Mouse (Mus musculus): Measurements from ENCODE around the gene Mpp2. TPM values are rescaled to one million over a fixed set of nuclear protein-coding genes. Genes with fewer than 3 reads are reported as not detected.
A peak's percentile ranks its signal among the peaks of the same experiment; 100 is the strongest.

Gene Mpp2
- total and polyA plus RNA-seq, 2 experiments from 2014 or later = 33.9 to 68.4 TPM

DNA sequence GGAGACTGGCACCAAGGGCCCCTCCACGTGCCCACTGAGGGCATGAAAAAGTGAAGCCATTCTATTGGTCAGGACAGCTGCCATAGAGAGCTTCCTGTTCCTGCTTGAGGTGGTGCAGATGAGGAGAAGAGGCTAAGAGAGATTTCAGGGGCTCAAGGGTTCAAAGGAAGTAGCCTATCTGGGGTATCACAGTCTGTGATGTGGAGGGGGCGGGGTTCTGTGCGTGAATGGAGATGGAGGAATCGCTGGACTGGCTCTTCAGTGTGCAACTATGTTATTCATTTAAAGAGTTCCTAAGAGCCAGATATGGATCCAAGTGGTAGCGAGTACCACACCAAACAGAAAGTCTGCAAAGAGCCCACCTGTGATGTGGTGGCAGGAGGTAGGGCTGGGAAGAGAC is 8.1 kb upstream of the Mpp2 start:
- no peaks in the 10 kb centered on the region; the same call in 1 of the 2 replicates for H3K4me1 ChIP-seq (ENCODE audit: insufficient read depth, low read length)
- no peak for TF ChIP-seq CTCF (IDR thresholded peaks at IDR 0.05)
- H3K9ac ChIP-seq (replicated peaks; ENCODE audit: low read length, poor library complexity, severe bottlenecking) = no peak overlapping the region
- no peaks in the 10 kb centered on the region for H3K27me3 ChIP-seq (ENCODE audit: insufficient read depth, low read length)
- DNase-seq (ENCODE audit: low spot score) = no peak
- H3K9me3 ChIP-seq (ENCODE audit: low read length) = no peaks in the 10 kb centered on the region
- H3K4me2 ChIP-seq (ENCODE audit: low read depth, low read length, poor library complexity, severe bottlenecking) = peak overlapping the region; percentile 40
- H3K36me3 ChIP-seq (ENCODE audit: insufficient read depth, low read length) = no peaks in the 10 kb centered on the region
- H3K4me3 ChIP-seq (ENCODE audit: low read depth, low read length) = peak overlapping the region; percentile 19; the same call in 1 of the 2 replicates
- ATAC-seq (ENCODE audit: low FRiP score) = no peak
- no peak overlapping the region for H3K27ac ChIP-seq (ENCODE audit: low read depth, low read length)
- WGBS = 74% methylated on average over 5 of the region's 5 CpGs

DNA sequence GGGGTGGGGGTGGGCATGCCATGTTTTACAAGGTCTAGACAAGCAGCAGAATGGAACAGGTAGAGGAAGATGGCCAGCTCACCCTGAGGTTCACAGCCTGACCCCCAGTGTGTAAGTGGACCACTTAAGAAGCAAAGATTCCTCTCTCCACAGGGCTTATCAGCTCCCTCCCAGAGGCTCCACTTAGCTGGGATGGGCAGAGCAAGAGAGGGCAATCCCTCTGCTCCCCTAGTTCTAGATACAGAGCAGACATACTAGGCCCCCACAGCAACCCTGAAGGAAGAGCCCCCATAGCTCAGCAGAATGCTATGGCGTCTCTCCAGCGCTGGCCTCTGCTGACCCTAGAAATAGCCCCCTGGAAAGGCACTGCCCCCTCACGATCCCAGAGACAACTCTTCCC is 7.4 kb upstream of the Mpp2 start:
- H3K4me1 ChIP-seq (ENCODE audit: insufficient read depth, low read length) = no peaks in the 10 kb centered on the region; the same call in 1 of the 2 replicates
- no peaks in the 10 kb centered on the region for H3K27me3 ChIP-seq (ENCODE audit: insufficient read depth, low read length)
- H3K27ac ChIP-seq (ENCODE audit: low read depth, low read length) = no peak overlapping the region
- 74% methylated on average over 3 of the region's 3 CpGs for WGBS
- H3K4me3 ChIP-seq (ENCODE audit: low read depth, low read length) = no peak overlapping the region
- H3K9ac ChIP-seq (replicated peaks; ENCODE audit: low read length, poor library complexity, severe bottlenecking) = no peak overlapping the region
- DNase-seq (ENCODE audit: low spot score) (no peak), ATAC-seq (ENCODE audit: low FRiP score) (no peak)
- H3K9me3 ChIP-seq (ENCODE audit: low read length) = no peaks in the 10 kb centered on the region
- no peak for TF ChIP-seq CTCF (IDR thresholded peaks at IDR 0.05)
- no peaks in the 10 kb centered on the region for H3K36me3 ChIP-seq (ENCODE audit: insufficient read depth, low read length)
- H3K4me2 ChIP-seq (ENCODE audit: low read depth, low read length, poor library complexity, severe bottlenecking) = no peak overlapping the region

DNA sequence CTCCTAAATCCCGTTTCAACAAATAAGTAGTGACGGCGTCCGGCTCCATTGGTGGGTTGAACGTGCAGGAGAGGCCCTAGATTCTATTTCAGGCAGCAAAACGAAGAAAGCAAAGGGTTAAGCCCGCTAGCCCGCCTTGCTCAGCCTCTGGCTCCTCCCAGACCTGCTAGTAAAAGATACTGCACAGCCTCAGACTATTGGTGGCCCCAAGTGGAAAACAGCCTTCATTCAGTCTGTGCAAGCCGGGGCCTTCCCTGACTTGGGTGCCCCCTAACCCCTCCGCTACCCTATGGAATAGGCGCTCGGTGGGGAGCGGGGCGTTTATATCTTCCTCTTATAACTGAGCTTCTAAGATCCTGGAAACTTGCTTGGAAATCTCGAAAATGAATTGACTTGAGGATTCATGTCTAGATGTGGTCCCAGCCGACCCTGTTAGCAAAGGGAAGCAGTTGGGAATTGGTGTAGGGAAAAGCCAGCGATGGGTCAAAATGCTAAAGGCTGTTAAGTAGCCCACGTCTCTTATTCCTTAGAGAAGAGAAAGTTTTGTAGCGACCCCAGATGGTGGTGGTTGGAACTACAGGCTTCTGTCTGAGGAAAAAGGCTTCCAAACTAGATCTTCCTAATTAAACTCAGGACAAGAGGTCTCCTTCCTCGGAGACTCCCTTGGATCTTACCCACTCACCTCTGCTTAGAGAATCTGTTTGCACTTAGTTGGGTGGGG is 933 bp upstream of the Mpp2 start:
- ATAC-seq (ENCODE audit: low FRiP score) = peak; percentile 22; the same call in 1 of the 2 replicates

DNA sequence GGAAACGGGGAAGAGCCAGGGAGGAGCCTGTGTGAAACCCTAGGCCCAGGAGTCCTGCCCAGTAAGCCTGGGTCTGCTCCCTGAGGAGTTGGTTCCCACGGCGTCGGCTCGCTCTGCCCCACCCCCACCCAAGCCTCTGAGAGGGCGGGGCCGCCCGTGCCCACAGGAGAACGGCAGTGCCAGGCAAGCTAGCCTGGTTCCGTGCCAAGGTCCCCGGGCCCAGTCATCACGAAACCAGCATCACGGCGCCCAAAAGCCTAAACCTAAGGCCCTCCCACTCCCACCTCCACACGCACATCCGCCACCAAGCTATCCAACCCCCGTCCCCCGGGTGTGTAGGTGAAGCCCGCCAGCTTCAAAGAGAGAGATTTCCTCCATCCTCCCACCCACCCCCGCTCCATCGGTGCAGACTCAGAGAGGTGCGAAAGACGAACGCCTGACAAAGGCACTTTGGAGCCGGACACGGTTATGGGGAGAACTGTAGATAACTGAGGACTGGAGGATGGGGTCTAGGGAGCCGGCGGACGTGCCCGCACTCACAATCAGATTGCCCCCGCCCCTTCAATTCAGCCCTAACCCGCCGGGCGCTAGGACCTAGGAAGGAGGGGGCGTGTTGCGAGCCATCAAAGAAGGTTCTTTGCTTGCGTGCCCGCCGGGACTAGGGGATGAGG is 1.1 kb downstream of the Mpp2 start:
- Histone ChIP-seq H3K36me3 (ENCODE audit: insufficient read depth, low read length) (no peaks in the 10 kb centered on the region; the same call in 1 of the 2 replicates), H3K4me3 (ENCODE audit: low read depth, low read length) (peak overlapping the region; percentile 74), H3K27me3 (ENCODE audit: insufficient read depth, low read length) (no peaks in the 10 kb centered on the region), H3K9me3 (ENCODE audit: low read length) (no peaks in the 10 kb centered on the region), H3K27ac (ENCODE audit: low read depth, low read length) (peak overlapping the region; percentile 97), H3K4me2 (ENCODE audit: low read depth, low read length, poor library complexity, severe bottlenecking) (peak overlapping the region; percentile 87), H3K4me1 (ENCODE audit: insufficient read depth, low read length) (peaks cover 9% of the 10 kb centered on the region), H3K9ac (replicated peaks; ENCODE audit: low read length, poor library complexity, severe bottlenecking) (peak overlapping the region; percentile 90)
- DNase-seq (ENCODE audit: low spot score) = peak; percentile 94
- peak; percentile 85 for ATAC-seq (ENCODE audit: low FRiP score)
- WGBS = under 1% methylated on average over 38 of the region's 39 CpGs
- TF ChIP-seq CTCF (IDR thresholded peaks at IDR 0.05) = no peak

More for the DNA sequence above, 933 bp upstream of the Mpp2 start:
- WGBS = under 1% methylated on average over 20 of the region's 20 CpGs
- Histone ChIP-seq H3K4me1 (ENCODE audit: insufficient read depth, low read length) (no peaks in the 10 kb centered on the region; the same call in 1 of the 2 replicates), H3K4me2 (ENCODE audit: low read depth, low read length, poor library complexity, severe bottlenecking) (peak overlapping the region; percentile 87), H3K27ac (ENCODE audit: low read depth, low read length) (peak overlapping the region; percentile 97), H3K4me3 (ENCODE audit: low read depth, low read length) (peak overlapping the region; percentile 74), H3K27me3 (ENCODE audit: insufficient read depth, low read length) (no peaks in the 10 kb centered on the region), H3K9me3 (ENCODE audit: low read length) (no peaks in the 10 kb centered on the region), H3K9ac (replicated peaks; ENCODE audit: low read length, poor library complexity, severe bottlenecking) (peak overlapping the region; percentile 90), H3K36me3 (ENCODE audit: insufficient read depth, low read length) (no peaks in the 10 kb centered on the region; the same call in 1 of the 2 replicates)
- peak; percentile 76 for TF ChIP-seq CTCF (IDR thresholded peaks at IDR 0.05)
- peak; percentile 88 for DNase-seq (ENCODE audit: low spot score)

DNA sequence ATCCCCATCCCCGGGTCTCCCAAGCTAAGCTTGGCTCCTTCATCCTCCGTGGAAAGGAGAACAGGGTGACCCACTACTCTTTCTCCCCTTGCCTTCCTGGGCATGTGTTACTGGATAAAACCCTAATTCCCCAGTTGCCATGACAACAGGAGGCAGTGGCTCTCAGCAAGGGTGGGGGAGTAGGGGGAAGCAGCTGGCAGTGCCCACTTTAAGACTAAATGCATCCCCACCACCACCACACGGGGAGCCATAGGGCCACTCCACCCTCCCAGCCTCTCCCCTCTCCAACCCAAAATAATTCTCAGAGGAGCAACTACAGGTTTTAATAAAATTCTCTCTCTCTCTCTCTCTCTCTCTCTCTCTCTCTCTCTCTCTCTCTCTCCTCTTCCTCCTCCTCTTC is 2.0 kb downstream of the Mpp2 start:
- Histone ChIP-seq H3K9me3 (ENCODE audit: low read length) (no peaks in the 10 kb centered on the region), H3K27me3 (ENCODE audit: insufficient read depth, low read length) (no peaks in the 10 kb centered on the region), H3K4me3 (ENCODE audit: low read depth, low read length) (peak overlapping the region; percentile 74), H3K4me2 (ENCODE audit: low read depth, low read length, poor library complexity, severe bottlenecking) (peak overlapping the region; percentile 87), H3K9ac (replicated peaks; ENCODE audit: low read length, poor library complexity, severe bottlenecking) (peak overlapping the region; percentile 90), H3K36me3 (ENCODE audit: insufficient read depth, low read length) (no peaks in the 10 kb centered on the region; the same call in 1 of the 2 replicates), H3K27ac (ENCODE audit: low read depth, low read length) (peak overlapping the region; percentile 97), H3K4me1 (ENCODE audit: insufficient read depth, low read length) (peaks cover 16% of the 10 kb centered on the region)
- WGBS = 11% methylated on average over 3 of the region's 3 CpGs
- TF ChIP-seq CTCF (IDR thresholded peaks at IDR 0.05) = peak; percentile 69
- peak; percentile 35; the same call in 1 of the 2 replicates for ATAC-seq (ENCODE audit: low FRiP score)
- DNase-seq (ENCODE audit: low spot score) = peak; percentile 90

DNA sequence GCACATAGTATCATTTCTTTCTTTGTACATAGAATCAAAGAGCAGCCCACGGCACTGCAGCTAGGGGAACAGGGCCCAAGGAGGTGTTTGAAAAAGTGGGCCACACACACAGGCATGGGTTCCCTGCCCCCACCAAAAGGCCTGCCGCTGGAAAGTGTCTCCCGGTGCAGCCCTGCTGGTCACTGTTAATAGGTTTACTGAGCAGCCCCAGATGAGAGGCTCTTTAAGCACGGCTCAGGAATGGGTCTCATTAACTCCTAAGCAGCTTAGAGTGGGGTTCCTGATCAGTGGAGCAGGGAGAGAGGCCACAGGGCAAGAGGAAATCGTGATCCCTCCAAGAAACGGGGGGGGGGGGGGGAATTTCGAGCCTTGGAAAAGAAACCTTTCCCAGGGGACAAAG is 4.2 kb downstream of the Mpp2 start:
- H3K4me1 ChIP-seq (ENCODE audit: insufficient read depth, low read length) = peaks cover 16% of the 10 kb centered on the region
- no peak for DNase-seq (ENCODE audit: low spot score)
- no peak overlapping the region for H3K4me2 ChIP-seq (ENCODE audit: low read depth, low read length, poor library complexity, severe bottlenecking)
- H3K4me3 ChIP-seq (ENCODE audit: low read depth, low read length) = no peak overlapping the region
- TF ChIP-seq CTCF (IDR thresholded peaks at IDR 0.05) = no peak
- H3K27me3 ChIP-seq (ENCODE audit: insufficient read depth, low read length) = no peaks in the 10 kb centered on the region
- no peak for ATAC-seq (ENCODE audit: low FRiP score)
- no peak overlapping the region for H3K9ac ChIP-seq (replicated peaks; ENCODE audit: low read length, poor library complexity, severe bottlenecking)
- peaks cover 9% of the 10 kb centered on the region; the same call in 1 of the 2 replicates for H3K36me3 ChIP-seq (ENCODE audit: insufficient read depth, low read length)
- H3K9me3 ChIP-seq (ENCODE audit: low read length) = no peaks in the 10 kb centered on the region
- no peak overlapping the region for H3K27ac ChIP-seq (ENCODE audit: low read depth, low read length)
- 9% methylated on average over 7 of the region's 7 CpGs for WGBS
